Mouse (Mus musculus): Measurements from ENCODE around the gene Pck1.
A peak's percentile ranks its signal among the peaks of the same experiment; 100 is the strongest.
"Not testable (repeated sequence)": the region's sequence is repeated elsewhere in the genome, so short reads cannot be mapped to it uniquely, and the experiment has no call there.

Pck1 gene

GRCm38 (mm10) chr2:173152436-173153151, at the start of gene Pck1:
TSS of gene Pck1 (plus strand) at chr2:173153048.
- DNase-seq (ENCODE audit: low spot score) = peak; percentile 60

- no peak for DNase-seq (ENCODE audit: low spot score)
Observed at GRCm38 (mm10) chr2:173106409-173106808, 46.4 kb upstream of the Pck1 start.

- DNase-seq (ENCODE audit: low spot score) = peak; percentile 89
Observed at GRCm38 (mm10) chr2:173106889-173107785, 45.7 kb upstream of the Pck1 start.

GRCm38 (mm10) chr2:173108509-173109190, 44.2 kb upstream of the Pck1 start:
- no peak for DNase-seq (ENCODE audit: low spot score)

GRCm38 (mm10) chr2:173109510-173109909, 43.3 kb upstream of the Pck1 start:
- DNase-seq (ENCODE audit: low spot score) = no peak

GRCm38 (mm10) chr2:173110571-173110970, 42.3 kb upstream of the Pck1 start:
- DNase-seq (ENCODE audit: low spot score) = peak; percentile 73

GRCm38 (mm10) chr2:173113796-173114195, 39.1 kb upstream of the Pck1 start:
- not testable (repeated sequence) for DNase-seq (ENCODE audit: low spot score)

GRCm38 (mm10) chr2:173119023-173119944, 33.6 kb upstream of the Pck1 start, which contains the start of gene Ctcfl:
TSS of gene Ctcfl (minus strand) at chr2:173119525.
- no peak for DNase-seq (ENCODE audit: low spot score)

- DNase-seq (ENCODE audit: low spot score) = not testable (repeated sequence)
Observed at GRCm38 (mm10) chr2:173120117-173120516, 32.7 kb upstream of the Pck1 start.

GRCm38 (mm10) chr2:173124022-173124735, 28.7 kb upstream of the Pck1 start:
- peak; percentile 86 for DNase-seq (ENCODE audit: low spot score)

GRCm38 (mm10) chr2:173126386-173126785, 26.5 kb upstream of the Pck1 start:
- peak; percentile 67 for DNase-seq (ENCODE audit: low spot score)

- DNase-seq (ENCODE audit: low spot score) = no peak
Observed at GRCm38 (mm10) chr2:173129111-173129510, 23.7 kb upstream of the Pck1 start.

- no peak for DNase-seq (ENCODE audit: low spot score)
Observed at GRCm38 (mm10) chr2:173132262-173132661, 20.6 kb upstream of the Pck1 start.

GRCm38 (mm10) chr2:173132794-173133300, 20.0 kb upstream of the Pck1 start:
- DNase-seq (ENCODE audit: low spot score) = peak; percentile 83

GRCm38 (mm10) chr2:173134695-173135094, 18.2 kb upstream of the Pck1 start:
- DNase-seq (ENCODE audit: low spot score) = no peak

GRCm38 (mm10) chr2:173138323-173139239, 14.3 kb upstream of the Pck1 start:
- DNase-seq (ENCODE audit: low spot score) = no peak

- DNase-seq (ENCODE audit: low spot score) = no peak
Observed at GRCm38 (mm10) chr2:173143611-173144010, 9.2 kb upstream of the Pck1 start.

GRCm38 (mm10) chr2:173145808-173146207, 7.0 kb upstream of the Pck1 start:
- no peak for DNase-seq (ENCODE audit: low spot score)

- DNase-seq (ENCODE audit: low spot score) = no peak
Observed at GRCm38 (mm10) chr2:173146728-173147127, 6.1 kb upstream of the Pck1 start.
